Mouse (Mus musculus) left cerebral cortex, postnatal 36 days (tissue): ENCODE results near the gene Tmprss13. TPM values are rescaled to one million over a fixed set of nuclear protein-coding genes. Genes with fewer than 3 reads are reported as not detected.

Experiments
- DNase-seq, 2 experiments: peaks; one replicate each; pipeline ENCODE4 v3.0.0; 2021 to 2022; ENCODE audit warnings: low spot score in 2 of 2, mixed read lengths in 1 of 2
- intact Hi-C: fragments of 180-260 bp; cut with DNase I; formaldehyde crosslinking; loops from one replicate; pipeline ENCODE4 v1.15.1; 2025
- total RNA-seq, 2 experiments: library from RNA; stranded (reverse); gene quantifications; 2 replicates each; pipeline ENCODE4 v1.2.3; 2021

The Tmprss13 gene
- total RNA-seq, 2 experiments from 2014 or later: not detected

- intact Hi-C loops: no loop called here
- no peak for DNase-seq
These were observed 7.5 kb downstream of the Tmprss13 start for GRCm38 (mm10) chr9:45326390-45326789.

GRCm38 (mm10) chr9:45328263-45328662 is 9.4 kb downstream of the Tmprss13 start:
- DNase-seq: no peak
- intact Hi-C loops: no loop called here

- no peak for DNase-seq
- intact Hi-C loops: no loop called here
These were observed 10.7 kb downstream of the Tmprss13 start for GRCm38 (mm10) chr9:45329577-45329976.

DNA sequence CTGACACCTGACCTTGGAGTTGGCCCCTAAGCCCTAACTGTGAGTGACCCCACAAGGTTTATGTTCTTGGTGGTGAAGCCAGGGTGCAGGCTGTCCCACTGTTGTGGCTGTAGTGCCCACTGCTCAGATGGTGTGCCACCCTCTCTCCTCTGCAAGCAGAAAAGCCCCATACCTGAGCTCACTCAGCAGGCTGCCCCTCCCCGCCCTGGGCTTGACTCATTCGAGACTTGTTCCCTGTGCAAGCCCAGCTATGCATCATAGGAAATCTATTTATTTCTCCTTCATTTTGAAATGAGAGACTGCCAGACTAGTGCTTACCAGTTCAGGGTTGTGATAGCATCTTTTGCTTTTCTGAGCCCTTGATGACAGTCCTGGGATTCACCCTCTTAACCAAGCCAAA is 18.5 kb downstream of the Tmprss13 start:
- no peak for DNase-seq
- intact Hi-C loops: loop anchor here (10.0 kb wide), 1 partner anchor 1337 kb away; no protein-coding TSS in a partner anchor

DNA sequence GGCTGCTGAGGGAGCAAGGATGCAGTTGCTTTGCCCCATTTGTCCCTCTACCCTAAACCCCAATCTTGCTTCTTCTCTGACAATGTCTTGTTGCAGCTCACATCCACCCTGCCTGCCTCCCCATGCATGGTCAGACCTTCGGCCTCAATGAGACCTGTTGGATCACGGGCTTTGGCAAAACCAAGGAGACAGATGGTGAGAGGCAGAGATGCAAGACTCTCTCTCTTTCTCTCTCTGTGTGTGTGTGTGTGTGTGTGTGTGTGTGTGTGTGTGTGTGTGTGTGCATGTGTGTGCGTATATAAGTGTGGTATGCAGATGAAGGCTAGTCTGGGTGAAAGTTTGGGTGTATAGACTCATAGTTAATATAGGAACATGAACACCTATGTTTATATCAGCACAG is 24.2 kb downstream of the Tmprss13 start:
- no peak for DNase-seq

DNA sequence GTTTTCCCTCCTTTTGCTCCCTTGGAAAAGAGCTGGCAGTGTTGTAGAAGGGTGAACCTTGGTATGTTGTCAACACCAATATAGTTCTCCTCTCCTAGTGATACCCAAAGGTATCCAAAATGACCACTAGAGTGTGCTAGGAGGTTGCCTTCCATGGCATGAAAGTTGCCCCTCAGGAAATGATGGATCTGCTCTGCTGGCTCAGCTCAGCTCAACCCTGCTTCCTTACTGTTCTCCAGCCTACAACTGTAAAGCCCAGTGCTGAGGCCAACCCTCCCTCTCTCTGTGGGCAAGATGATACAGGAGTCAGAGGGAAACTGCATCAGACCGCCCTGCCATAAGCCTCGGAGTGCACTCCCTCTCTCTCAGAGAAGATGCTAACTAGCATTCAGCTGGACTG is 26.6 kb downstream of the Tmprss13 start:
- DNase-seq: no peak
- intact Hi-C loops: loop anchor here (1.0 to 5.0 kb wide), 2 partner anchors 43 kb away; no protein-coding TSS in a partner anchor

More for the DNA sequence above, 24.2 kb downstream of the Tmprss13 start:
- intact Hi-C loops: no loop called here

GRCm38 (mm10) chr9:45346276-45346675 is 27.4 kb downstream of the Tmprss13 start:
- DNase-seq: no peak
- intact Hi-C loops: loop anchor here (5.0 kb wide), 1 partner anchor 44 kb away; no protein-coding TSS in a partner anchor

DNA sequence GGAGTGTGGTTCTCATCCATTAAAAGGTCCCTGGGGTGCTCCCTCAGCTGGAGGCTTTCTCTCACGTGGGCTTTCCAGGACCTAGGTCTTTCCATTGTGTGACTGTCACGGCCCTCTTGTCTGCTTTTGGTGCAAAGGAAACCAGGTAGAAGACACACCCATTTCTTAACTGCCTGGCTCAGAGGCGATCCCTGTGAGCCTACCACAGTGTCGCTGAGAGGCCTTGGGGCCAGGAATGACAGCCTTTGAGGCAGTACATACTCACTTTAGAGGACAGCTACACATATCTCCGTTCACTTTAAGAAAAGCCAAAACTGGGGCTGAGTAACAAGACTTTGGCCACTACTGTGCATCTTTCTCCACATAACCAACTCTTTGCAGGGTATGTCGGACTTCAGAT is 29.7 kb downstream of the Tmprss13 start:
- intact Hi-C loops: loop anchor here (5.0 kb wide), 1 partner anchor 46 kb away; no protein-coding TSS in a partner anchor
- no peak for DNase-seq

- no peak for DNase-seq
- intact Hi-C loops: loop anchor here (5.0 kb wide), 1 partner anchor 47 kb away; no protein-coding TSS in a partner anchor
These were observed 30.3 kb downstream of the Tmprss13 start for GRCm38 (mm10) chr9:45349181-45349580.

DNA sequence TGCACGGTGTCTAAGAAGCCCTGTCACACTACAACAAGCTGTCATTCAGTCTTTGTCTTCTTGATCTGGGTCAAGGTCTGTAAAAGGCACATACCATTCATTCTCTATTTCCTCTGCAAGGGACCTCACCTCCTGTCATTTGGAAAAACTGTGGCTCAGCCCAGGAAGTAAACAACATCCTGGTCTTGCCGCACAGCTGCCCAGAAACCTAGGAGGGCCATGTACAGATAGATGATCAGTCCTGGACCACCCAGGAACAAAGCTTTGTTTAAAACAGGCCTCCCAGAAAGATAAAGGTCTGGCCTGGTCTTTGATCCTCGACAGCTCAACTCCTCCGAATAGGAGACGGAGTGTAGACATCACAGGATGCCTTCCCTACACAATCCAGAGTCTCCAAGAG is 31.0 kb downstream of the Tmprss13 start:
- DNase-seq: no peak
- intact Hi-C loops: loop anchor here (5.0 kb wide), 1 partner anchor 48 kb away; no protein-coding TSS in a partner anchor

GRCm38 (mm10) chr9:45355192-45355591 is 36.3 kb downstream of the Tmprss13 start:
- intact Hi-C loops: no loop called here

GRCm38 (mm10) chr9:45358356-45358755 is 39.5 kb downstream of the Tmprss13 start:
- intact Hi-C loops: no loop called here
- no peak for DNase-seq

More at GRCm38 (mm10) chr9:45355192-45355591, 36.3 kb downstream of the Tmprss13 start:
- no peak for DNase-seq

- intact Hi-C loops: no loop called here
- DNase-seq: no peak
These were observed 43.2 kb downstream of the Tmprss13 start for GRCm38 (mm10) chr9:45362051-45362461.

- no peak for DNase-seq
- intact Hi-C loops: no loop called here
These were observed 44.8 kb downstream of the Tmprss13 start for GRCm38 (mm10) chr9:45363639-45364214.

DNA sequence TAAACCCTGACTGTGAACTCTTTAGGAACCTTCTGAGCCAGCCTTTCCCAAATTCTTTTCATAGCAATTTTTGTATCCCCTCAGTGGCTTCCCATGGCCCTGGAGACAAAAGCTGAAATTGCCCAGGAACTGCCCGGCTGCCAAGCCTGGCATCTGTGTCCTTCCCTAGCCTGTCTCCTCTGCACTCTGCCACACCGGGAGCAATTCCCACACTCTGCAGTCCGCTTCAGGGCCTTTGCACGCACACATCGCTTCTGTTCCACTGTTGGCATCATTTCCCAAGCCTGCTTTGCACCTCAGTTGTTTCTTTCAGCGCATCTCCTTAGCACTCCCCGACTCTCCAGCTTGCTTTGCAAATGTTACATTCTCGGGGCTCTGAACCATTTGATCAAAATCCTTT is 48.8 kb downstream of the Tmprss13 start:
- intact Hi-C loops: no loop called here
- no peak for DNase-seq

DNA sequence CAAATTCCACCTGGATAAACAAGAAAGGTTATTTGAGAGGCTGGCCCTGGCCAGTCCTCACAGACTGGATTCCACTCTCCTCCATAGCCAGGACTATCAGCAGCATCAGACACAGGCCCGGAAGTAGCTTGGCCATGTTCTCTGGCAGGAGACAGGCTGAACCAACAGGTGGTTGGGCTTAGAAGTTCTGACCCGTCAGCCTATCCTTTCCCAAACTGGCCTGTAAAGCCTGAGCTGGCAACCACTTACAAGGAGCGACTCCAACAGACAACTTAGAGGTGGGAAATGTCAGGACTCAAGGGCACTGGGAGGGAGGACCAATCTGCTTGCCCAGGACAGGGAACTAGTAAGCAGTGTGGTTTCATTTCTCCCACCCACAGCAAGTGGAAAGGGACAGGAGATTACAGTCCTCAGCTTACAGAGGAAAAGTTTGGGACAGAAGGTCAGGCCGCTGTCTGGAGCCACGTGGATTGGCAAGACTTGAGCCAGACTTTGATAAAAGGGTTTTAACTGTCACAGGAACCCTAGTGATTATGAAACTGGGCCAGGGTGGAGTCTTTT is 49.5 kb downstream of the Tmprss13 start:
- intact Hi-C loops: no loop called here
- DNase-seq: no peak

DNA sequence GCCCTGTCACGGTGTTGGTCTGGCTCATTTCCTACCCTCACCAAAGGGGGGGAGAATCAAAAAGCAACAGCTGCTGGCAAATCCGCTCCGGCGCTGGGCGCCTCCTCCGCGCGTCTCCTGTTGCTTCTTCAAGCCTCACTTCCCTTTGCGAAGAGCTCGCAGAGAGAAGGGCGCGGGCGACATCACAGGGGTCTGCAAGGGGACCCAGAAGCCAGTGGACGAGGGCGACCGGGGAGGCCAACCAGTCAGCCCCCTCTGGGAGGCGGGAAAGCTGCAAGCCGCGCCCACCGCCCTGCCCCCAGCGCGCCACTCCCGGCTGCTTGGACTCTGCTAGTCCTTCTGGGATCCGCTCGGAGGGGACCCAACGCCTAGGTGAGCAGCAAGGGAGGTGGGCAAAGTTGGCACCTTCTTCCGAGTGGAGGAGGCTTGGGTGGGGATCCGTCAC is 51.2 kb downstream of the Tmprss13 start, which contains the start of gene Fxyd6:
Fxyd6 (plus strand) TSS at position 69 of the 445 bp plus-strand sequence.
- peak; percentile 41 to 52 for DNase-seq
- intact Hi-C loops: no loop called here

DNA sequence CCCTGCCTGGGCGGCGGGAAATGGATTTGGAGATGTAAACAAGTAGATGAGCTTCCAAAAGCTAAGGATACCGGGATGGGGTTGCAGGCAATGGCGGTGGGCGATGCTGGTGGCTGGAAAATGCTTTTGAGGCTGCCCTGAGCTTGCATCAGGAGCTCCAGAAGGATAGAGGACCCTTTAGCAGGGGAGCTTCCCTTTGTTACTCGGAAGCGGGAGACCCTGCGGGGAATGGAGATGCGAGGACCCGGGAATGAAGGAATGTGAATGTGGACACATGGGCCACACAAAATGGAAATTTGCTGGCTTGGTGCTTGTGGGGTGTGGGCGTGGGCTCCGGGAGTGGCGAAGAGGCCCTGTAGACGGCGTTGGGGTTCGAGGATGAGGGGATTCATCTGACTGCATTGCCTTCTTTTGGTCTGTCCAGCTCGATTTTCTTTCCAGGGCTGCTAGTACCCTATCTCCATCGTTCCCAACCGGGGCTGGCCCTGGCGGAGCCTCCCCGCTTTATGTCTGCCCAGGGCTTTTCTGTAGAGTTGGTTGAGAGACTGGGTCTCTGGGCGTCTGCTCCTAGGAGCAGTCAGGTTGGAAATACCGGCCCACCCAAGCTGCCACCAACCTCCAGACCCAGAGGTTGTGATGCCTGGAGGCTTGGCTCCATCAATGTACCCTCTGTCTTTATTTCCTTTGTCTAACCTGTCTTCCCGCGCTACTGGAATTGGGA is 51.9 kb downstream of the Tmprss13 start:
- intact Hi-C loops: no loop called here
- peak in 1 of 2 experiments; percentile 19 for DNase-seq

- no peak for DNase-seq
- intact Hi-C loops: no loop called here
These were observed 52.4 kb downstream of the Tmprss13 start for GRCm38 (mm10) chr9:45371337-45371707.

DNA sequence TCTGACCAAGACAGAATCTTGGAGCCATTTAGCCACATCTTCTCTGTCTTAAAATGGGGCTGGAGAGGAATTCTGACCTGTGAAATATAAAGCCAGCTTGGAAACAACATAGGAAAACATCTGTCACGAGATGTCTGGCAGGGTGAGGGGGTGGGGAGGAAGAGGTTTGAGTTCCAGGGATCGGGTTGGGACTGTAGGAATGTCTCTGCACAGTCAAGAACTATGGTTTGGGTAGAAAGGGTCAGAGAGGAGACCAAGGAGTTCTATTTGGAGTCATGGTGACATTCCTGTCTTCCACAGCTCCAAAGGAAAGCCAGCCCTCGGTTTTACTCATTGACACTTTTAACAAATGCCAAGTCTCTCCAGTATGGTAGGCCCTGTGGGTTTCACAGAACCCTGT is 55.0 kb downstream of the Tmprss13 start:
- intact Hi-C loops: no loop called here
- no peak for DNase-seq
